Mouse (Mus musculus) testis, adult 10 weeks (tissue): ENCODE measurements around the gene B3gnt9. TPM values are rescaled to one million over a fixed set of nuclear protein-coding genes. Genes with fewer than 3 reads are reported as not detected.

Experiments used
- polyA plus RNA-seq: library from polyadenylated mRNA; stranded (reverse); fragments of 350-450 nt; fragmentation: Illumina TruSeq; extraction: RNeasy Lipid Tissue Mini Kit (QIAGEN cat#74804); gene quantifications from one replicate; pipeline ENCODE4 v1.2.3, GENCODE M21; 2014; ENCODE audit warnings: low read depth, low replicate concordance

B3gnt9 gene
- 2.6 TPM for polyA plus RNA-seq

GRCm38 (mm10) chr8:105254966-105255350, at the start of gene B3gnt9:
B3gnt9 (minus strand) TSS chr8:105255153.

GRCm38 (mm10) chr8:105297511-105298192, 42.7 kb upstream of the B3gnt9 start, which contains the start of gene E2f4:
E2f4 (plus strand) TSS chr8:105297663.

GRCm38 (mm10) chr8:105295895-105296573, 41.1 kb upstream of the B3gnt9 start, which contains the start of gene Exoc3l:
Exoc3l (minus strand) TSS chr8:105296101.

GRCm38 (mm10) chr8:105289805-105290460, 35.0 kb upstream of the B3gnt9 start, which contains the start of gene 4931428F04Rik:
4931428F04Rik (minus strand) TSS chr8:105289864.

GRCm38 (mm10) chr8:105275840-105276239, 20.9 kb upstream of the B3gnt9 start, which contains the start of gene Nol3:
Nol3 (plus strand) TSS chr8:105276140.

GRCm38 (mm10) chr8:105269461-105269947, 14.6 kb upstream of the B3gnt9 start, which contains the start of gene Hsf4:
Hsf4 (plus strand) TSS chr8:105269801.

GRCm38 (mm10) chr8:105264024-105264982, 9.3 kb upstream of the B3gnt9 start, which contains the start of the genes Tradd and Fbxl8:
Tradd (minus strand) TSS chr8:105264609.
Fbxl8 (plus strand) TSS chr8:105264648.

GRCm38 (mm10) chr8:105224413-105225271, 30.3 kb downstream of the B3gnt9 start, which contains the start of gene D230025D16Rik:
D230025D16Rik (plus strand) TSS chr8:105225145.

Other genes starting within 250 kb of the B3gnt9 start
- gene Ces3a, start 206.6 kb downstream of the B3gnt9 start, polyA plus RNA-seq = 0.66 TPM
- 0.18 TPM for gene Ces3b, start 171.4 kb downstream of the B3gnt9 start, polyA plus RNA-seq
- 0.21 TPM for gene Ces4a, start 123.4 kb downstream of the B3gnt9 start, polyA plus RNA-seq
- 40.2 TPM for gene Cbfb, start 84.5 kb downstream of the B3gnt9 start, polyA plus RNA-seq
- 9.0 TPM for gene D230025D16Rik, start 30.0 kb downstream of the B3gnt9 start, polyA plus RNA-seq
- 0.20 TPM for gene Tradd, start 9.5 kb upstream of the B3gnt9 start, polyA plus RNA-seq
- gene Fbxl8, start 9.5 kb upstream of the B3gnt9 start, polyA plus RNA-seq = not detected
- not detected for gene Hsf4, start 14.6 kb upstream of the B3gnt9 start, polyA plus RNA-seq
- gene Nol3, start 21.0 kb upstream of the B3gnt9 start, polyA plus RNA-seq = 0.06 TPM
- gene 4931428F04Rik, start 34.7 kb upstream of the B3gnt9 start, polyA plus RNA-seq = 8.6 TPM
- gene Exoc3l, start 40.9 kb upstream of the B3gnt9 start, polyA plus RNA-seq = 0.71 TPM
- 5.4 TPM for gene E2f4, start 42.5 kb upstream of the B3gnt9 start, polyA plus RNA-seq
- 0.15 TPM for gene Elmo3, start 50.4 kb upstream of the B3gnt9 start, polyA plus RNA-seq
- 0.87 TPM for gene Lrrc29, start 71.1 kb upstream of the B3gnt9 start, polyA plus RNA-seq
- gene Tmem208, start 71.2 kb upstream of the B3gnt9 start, polyA plus RNA-seq = 3.1 TPM
- 0.80 TPM for gene Fhod1, start 92.8 kb upstream of the B3gnt9 start, polyA plus RNA-seq
- gene Slc9a5, start 93.7 kb upstream of the B3gnt9 start, polyA plus RNA-seq = 1.6 TPM
- gene Plekhg4, start 118.1 kb upstream of the B3gnt9 start, polyA plus RNA-seq = 3.6 TPM
- 99.0 TPM for gene Kctd19, start 158.3 kb upstream of the B3gnt9 start, polyA plus RNA-seq
- gene Lrrc36, start 158.4 kb upstream of the B3gnt9 start, polyA plus RNA-seq = 73.0 TPM
- 0.20 TPM for gene Tppp3, start 216.4 kb upstream of the B3gnt9 start, polyA plus RNA-seq
- gene Zdhhc1, start 241.7 kb upstream of the B3gnt9 start, polyA plus RNA-seq = 4.0 TPM